Mouse (Mus musculus) liver, adult 2 months (tissue): ENCODE data around the gene Nudcd3.

ENCODE experiments used
- CTCF ChIP-seq: fragments of 200-500 bp; IDR thresholded peaks from 2 replicates; pipeline ENCODE4 v1.5.1; 2011; ENCODE audit warnings: low read depth, low read length, control low read depth
- POLR2A ChIP-seq: fragments of 200-500 bp; IDR thresholded peaks from 2 replicates; pipeline ENCODE4 v1.6.1; 2011; ENCODE audit warnings: low read length, control low read depth; ENCODE audit not compliant: insufficient read depth; ENCODE audit errors: extremely low read depth

DNA sequence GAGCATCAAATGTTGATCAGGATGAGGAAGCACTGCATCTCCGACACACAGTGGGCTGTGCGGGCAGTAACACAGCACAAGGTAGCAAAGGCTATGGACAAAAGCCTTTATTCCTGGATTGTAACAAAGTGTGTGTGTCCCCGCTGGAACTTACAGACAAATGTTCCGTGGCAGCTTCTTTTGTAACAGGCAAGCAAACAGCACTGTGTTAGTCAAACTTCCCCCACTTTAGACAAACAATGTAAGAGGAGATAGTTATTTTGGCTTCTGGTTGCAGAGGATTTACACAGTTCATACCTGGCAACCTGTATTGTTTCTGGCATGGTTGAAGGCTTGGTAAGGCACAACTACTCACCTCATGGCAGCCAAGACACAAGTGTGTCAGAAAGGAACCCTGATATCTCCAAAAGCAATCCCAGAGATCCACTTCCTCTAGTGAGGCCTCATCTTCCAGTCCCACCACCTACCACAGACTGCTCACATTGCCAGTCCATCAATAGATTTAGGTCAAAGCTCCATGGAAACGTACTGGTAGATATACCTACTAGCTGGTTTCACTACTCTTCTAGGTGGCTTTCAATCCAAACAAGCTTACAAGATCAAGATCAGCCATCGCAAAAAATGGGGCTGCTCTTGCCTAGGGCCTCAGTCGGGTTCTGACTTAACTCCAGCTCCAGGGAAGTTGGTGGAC lies 34.7 kb downstream of the Nudcd3 start:
- TF ChIP-seq CTCF: no peak
- TF ChIP-seq POLR2A: no peak
